Mouse (Mus musculus) A20 (cell line): Measurements from ENCODE around the gene Elmo2.

Experiments used
- DNase-seq: peaks from one replicate; pipeline ENCODE4 v3.0.0-alpha.2; 2011; ENCODE audit warnings: low read depth, low spot score

Gene Elmo2

GRCm38 (mm10) chr2:165323928-165324327, 2.4 kb downstream of the Elmo2 start:
- no peak for DNase-seq

GRCm38 (mm10) chr2:165323484-165323883, 2.8 kb downstream of the Elmo2 start:
- no peak for DNase-seq

GRCm38 (mm10) chr2:165321981-165322735, 4.1 kb downstream of the Elmo2 start:
- DNase-seq, result no peak

GRCm38 (mm10) chr2:165321381-165321888, 4.8 kb downstream of the Elmo2 start:
- DNase-seq, result no peak

GRCm38 (mm10) chr2:165320531-165321150, 5.6 kb downstream of the Elmo2 start:
- DNase-seq, result no peak

GRCm38 (mm10) chr2:165319503-165319902, 6.8 kb downstream of the Elmo2 start:
- no peak for DNase-seq

- DNase-seq, result no peak
These were observed 7.3 kb downstream of the Elmo2 start for GRCm38 (mm10) chr2:165318941-165319340.

- no peak for DNase-seq
These were observed 8.5 kb downstream of the Elmo2 start for GRCm38 (mm10) chr2:165317621-165318263.

GRCm38 (mm10) chr2:165316837-165317473, 9.3 kb downstream of the Elmo2 start:
- DNase-seq, result no peak

GRCm38 (mm10) chr2:165316204-165316603, 10.1 kb downstream of the Elmo2 start:
- DNase-seq, result no peak

GRCm38 (mm10) chr2:165314197-165314596, 12.1 kb downstream of the Elmo2 start:
- DNase-seq, result no peak

GRCm38 (mm10) chr2:165312381-165312780, 13.9 kb downstream of the Elmo2 start:
- no peak for DNase-seq

- DNase-seq, result no peak
These were observed 14.7 kb downstream of the Elmo2 start for GRCm38 (mm10) chr2:165311577-165311976.

- DNase-seq, result no peak
These were observed 15.4 kb downstream of the Elmo2 start for GRCm38 (mm10) chr2:165310818-165311425.

GRCm38 (mm10) chr2:165307801-165308200, 18.5 kb downstream of the Elmo2 start:
- DNase-seq, result no peak

- no peak for DNase-seq
These were observed 20.8 kb downstream of the Elmo2 start for GRCm38 (mm10) chr2:165305438-165305837.

GRCm38 (mm10) chr2:165304819-165305218, 21.5 kb downstream of the Elmo2 start:
- DNase-seq, result no peak

- no peak for DNase-seq
These were observed 22.8 kb downstream of the Elmo2 start for GRCm38 (mm10) chr2:165303354-165304012.

GRCm38 (mm10) chr2:165301409-165301808, 24.9 kb downstream of the Elmo2 start:
- no peak for DNase-seq

- DNase-seq, result no peak
These were observed 25.4 kb downstream of the Elmo2 start for GRCm38 (mm10) chr2:165300885-165301284.

- no peak for DNase-seq
These were observed 25.9 kb downstream of the Elmo2 start for GRCm38 (mm10) chr2:165300424-165300823.
